Mouse (Mus musculus): ENCODE measurements around the gene Trex1. TPM values are rescaled to one million over a fixed set of nuclear protein-coding genes. Genes with fewer than 3 reads are reported as not detected.
A peak's percentile ranks its signal among the peaks of the same experiment; 100 is the strongest.

Trex1 gene
- polyA plus RNA-seq, 1 experiment from 2014 or later, result 14.5 TPM

- Histone ChIP-seq H3K4me1 (ENCODE audit: control insufficient read depth, insufficient read depth, low read length) (peaks cover 44% of the 10 kb centered on the region), H3K4me3 (ENCODE audit: low read length) (peak overlapping the region; percentile 73), H3K36me3 (ENCODE audit: control insufficient read depth, insufficient read depth) (no peaks in the 10 kb centered on the region), H3K9me3 (replicated peaks; ENCODE audit: control insufficient read depth, low read length) (no peaks in the 10 kb centered on the region), H3K4me2 (ENCODE audit: low read depth, low read length) (peak overlapping the region; percentile 81), H3K9ac (ENCODE audit: low read length) (peak overlapping the region; percentile 89), H3K27ac (ENCODE audit: low read length) (peak overlapping the region; percentile 97), H3K27me3 (ENCODE audit: control insufficient read depth, insufficient read depth, low read length) (no peaks in the 10 kb centered on the region)
- 17% methylated on average over 11 of the region's 11 CpGs for WGBS
- no peak for ATAC-seq (replicated peaks; ENCODE audit: extremely low read depth, insufficient read depth, low FRiP score)
Measured at GRCm38 (mm10) chr9:109093786-109094552, 34.4 kb upstream of the Trex1 start.

DNA sequence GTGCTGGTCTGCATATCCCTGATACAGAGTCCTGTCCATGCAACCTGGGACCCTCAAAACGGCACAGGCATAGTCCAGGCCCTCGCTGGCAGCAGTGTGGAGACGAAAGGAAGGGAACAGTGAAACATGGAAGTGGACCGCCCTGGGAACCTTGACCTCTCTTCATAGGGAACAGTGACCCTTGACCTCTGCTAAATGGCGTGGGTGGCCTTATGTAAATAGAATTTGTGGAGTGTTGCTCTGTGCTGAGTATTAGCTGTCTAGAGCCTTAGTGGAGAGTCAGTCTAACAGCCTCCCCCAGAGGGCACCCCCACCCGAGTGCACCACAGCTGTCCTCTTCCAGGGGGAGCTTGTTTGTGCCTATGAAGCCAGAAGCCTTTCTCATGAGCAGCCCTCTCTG is 33.3 kb upstream of the Trex1 start:
- no peak for ATAC-seq (replicated peaks; ENCODE audit: extremely low read depth, insufficient read depth, low FRiP score)
- H3K27ac ChIP-seq (ENCODE audit: low read length), result peak overlapping the region; percentile 2; the same call in 1 of the 2 replicates

GRCm38 (mm10) chr9:109091802-109092201 is 32.3 kb upstream of the Trex1 start:
- H3K36me3 ChIP-seq (ENCODE audit: control insufficient read depth, insufficient read depth), result no peaks in the 10 kb centered on the region
- 86% methylated on average over 8 of the region's 8 CpGs for WGBS
- no peak overlapping the region for H3K4me3 ChIP-seq (ENCODE audit: low read length)
- ATAC-seq (replicated peaks; ENCODE audit: extremely low read depth, insufficient read depth, low FRiP score), result no peak
- H3K4me1 ChIP-seq (ENCODE audit: control insufficient read depth, insufficient read depth, low read length), result peaks cover 24% of the 10 kb centered on the region
- H3K9ac ChIP-seq (ENCODE audit: low read length), result no peak overlapping the region
- H3K4me2 ChIP-seq (ENCODE audit: low read depth, low read length), result no peak overlapping the region
- no peak overlapping the region for H3K27ac ChIP-seq (ENCODE audit: low read length)
- no peaks in the 10 kb centered on the region for H3K9me3 ChIP-seq (replicated peaks; ENCODE audit: control insufficient read depth, low read length)
- H3K27me3 ChIP-seq (ENCODE audit: control insufficient read depth, insufficient read depth, low read length), result no peaks in the 10 kb centered on the region

More for the DNA sequence above, 33.3 kb upstream of the Trex1 start:
- H3K36me3 ChIP-seq (ENCODE audit: control insufficient read depth, insufficient read depth), result no peaks in the 10 kb centered on the region
- H3K27me3 ChIP-seq (ENCODE audit: control insufficient read depth, insufficient read depth, low read length), result no peaks in the 10 kb centered on the region
- peaks cover 32% of the 10 kb centered on the region for H3K4me1 ChIP-seq (ENCODE audit: control insufficient read depth, insufficient read depth, low read length)
- H3K4me3 ChIP-seq (ENCODE audit: low read length), result no peak overlapping the region
- no peak overlapping the region for H3K4me2 ChIP-seq (ENCODE audit: low read depth, low read length)
- 63% methylated on average over 6 of the region's 6 CpGs for WGBS
- no peaks in the 10 kb centered on the region for H3K9me3 ChIP-seq (replicated peaks; ENCODE audit: control insufficient read depth, low read length)
- H3K9ac ChIP-seq (ENCODE audit: low read length), result no peak overlapping the region

DNA sequence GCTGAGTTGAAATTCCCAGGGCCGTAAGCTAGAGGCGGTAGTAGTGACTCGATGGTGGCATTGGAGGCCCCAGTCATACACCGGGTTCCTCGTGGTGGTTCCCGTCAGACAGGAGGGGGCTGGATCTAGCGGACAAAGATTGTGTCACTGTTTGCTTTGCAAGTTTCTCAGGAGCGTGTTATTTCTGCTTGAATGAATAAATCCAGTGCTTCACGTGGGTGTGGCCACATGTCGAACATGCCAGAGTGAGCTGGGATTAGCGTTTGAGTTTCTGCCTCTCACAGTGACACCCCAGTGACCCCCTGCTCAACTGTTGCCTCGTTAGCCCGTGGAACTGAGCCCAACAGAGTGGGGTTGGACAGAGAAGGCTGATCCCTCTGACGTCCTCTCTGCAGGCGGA is 30.9 kb upstream of the Trex1 start:
- no peak overlapping the region for H3K4me2 ChIP-seq (ENCODE audit: low read depth, low read length)
- no peak overlapping the region for H3K27ac ChIP-seq (ENCODE audit: low read length)
- H3K9me3 ChIP-seq (replicated peaks; ENCODE audit: control insufficient read depth, low read length), result no peaks in the 10 kb centered on the region
- H3K4me3 ChIP-seq (ENCODE audit: low read length), result no peak overlapping the region
- no peak overlapping the region for H3K9ac ChIP-seq (ENCODE audit: low read length)
- ATAC-seq (replicated peaks; ENCODE audit: extremely low read depth, insufficient read depth, low FRiP score), result no peak
- WGBS, result 74% methylated on average over 15 of the region's 15 CpGs
- no peaks in the 10 kb centered on the region for H3K36me3 ChIP-seq (ENCODE audit: control insufficient read depth, insufficient read depth)
- peaks cover 18% of the 10 kb centered on the region for H3K4me1 ChIP-seq (ENCODE audit: control insufficient read depth, insufficient read depth, low read length)
- H3K27me3 ChIP-seq (ENCODE audit: control insufficient read depth, insufficient read depth, low read length), result no peaks in the 10 kb centered on the region

DNA sequence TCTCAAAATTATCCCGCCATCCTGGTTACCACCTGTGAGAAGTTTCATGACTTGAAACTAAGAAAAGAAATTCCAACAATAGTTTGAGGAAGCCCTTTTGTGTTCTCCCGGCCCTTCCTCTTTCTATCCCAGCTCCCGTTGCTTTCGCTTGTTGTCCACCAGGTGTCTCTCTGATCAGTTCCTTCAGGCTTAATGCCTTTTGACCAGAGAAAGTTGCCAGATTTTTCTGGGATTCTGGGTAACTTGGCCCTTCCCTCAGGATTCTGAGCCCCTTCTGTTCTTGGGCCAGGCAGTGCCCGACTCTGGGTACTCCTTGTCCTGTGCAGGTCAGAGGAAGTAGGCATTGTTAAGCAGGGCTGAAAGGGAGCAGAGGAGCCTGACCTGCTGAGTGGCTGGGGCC is 28.5 kb upstream of the Trex1 start:
- Histone ChIP-seq H3K9ac (ENCODE audit: low read length) (peak overlapping the region; percentile 14; the same call in 1 of the 2 replicates), H3K4me2 (ENCODE audit: low read depth, low read length) (no peak overlapping the region)
- no peak for ATAC-seq (replicated peaks; ENCODE audit: extremely low read depth, insufficient read depth, low FRiP score)

GRCm38 (mm10) chr9:109084922-109085321 is 25.4 kb upstream of the Trex1 start:
- Histone ChIP-seq H3K9me3 (replicated peaks; ENCODE audit: control insufficient read depth, low read length) (no peaks in the 10 kb centered on the region), H3K36me3 (ENCODE audit: control insufficient read depth, insufficient read depth) (peaks cover 3% of the 10 kb centered on the region; the same call in 1 of the 2 replicates), H3K27me3 (ENCODE audit: control insufficient read depth, insufficient read depth, low read length) (no peaks in the 10 kb centered on the region), H3K4me2 (ENCODE audit: low read depth, low read length) (no peak overlapping the region), H3K4me3 (ENCODE audit: low read length) (no peak overlapping the region), H3K4me1 (ENCODE audit: control insufficient read depth, insufficient read depth, low read length) (peaks cover 20% of the 10 kb centered on the region), H3K9ac (ENCODE audit: low read length) (no peak overlapping the region), H3K27ac (ENCODE audit: low read length) (no peak overlapping the region)
- 21% methylated on average over 2 of the region's 2 CpGs for whole genome bisulfite sequencing
- no peak for ATAC-seq (replicated peaks; ENCODE audit: extremely low read depth, insufficient read depth, low FRiP score)

More for the DNA sequence above, 28.5 kb upstream of the Trex1 start:
- no peak overlapping the region for H3K4me3 ChIP-seq (ENCODE audit: low read length)
- H3K9me3 ChIP-seq (replicated peaks; ENCODE audit: control insufficient read depth, low read length), result no peaks in the 10 kb centered on the region
- H3K27ac ChIP-seq (ENCODE audit: low read length), result no peak overlapping the region
- no peaks in the 10 kb centered on the region for H3K36me3 ChIP-seq (ENCODE audit: control insufficient read depth, insufficient read depth)
- 14% methylated on average over 5 of the region's 5 CpGs for WGBS
- H3K27me3 ChIP-seq (ENCODE audit: control insufficient read depth, insufficient read depth, low read length), result no peaks in the 10 kb centered on the region
- H3K4me1 ChIP-seq (ENCODE audit: control insufficient read depth, insufficient read depth, low read length), result peaks cover 6% of the 10 kb centered on the region

DNA sequence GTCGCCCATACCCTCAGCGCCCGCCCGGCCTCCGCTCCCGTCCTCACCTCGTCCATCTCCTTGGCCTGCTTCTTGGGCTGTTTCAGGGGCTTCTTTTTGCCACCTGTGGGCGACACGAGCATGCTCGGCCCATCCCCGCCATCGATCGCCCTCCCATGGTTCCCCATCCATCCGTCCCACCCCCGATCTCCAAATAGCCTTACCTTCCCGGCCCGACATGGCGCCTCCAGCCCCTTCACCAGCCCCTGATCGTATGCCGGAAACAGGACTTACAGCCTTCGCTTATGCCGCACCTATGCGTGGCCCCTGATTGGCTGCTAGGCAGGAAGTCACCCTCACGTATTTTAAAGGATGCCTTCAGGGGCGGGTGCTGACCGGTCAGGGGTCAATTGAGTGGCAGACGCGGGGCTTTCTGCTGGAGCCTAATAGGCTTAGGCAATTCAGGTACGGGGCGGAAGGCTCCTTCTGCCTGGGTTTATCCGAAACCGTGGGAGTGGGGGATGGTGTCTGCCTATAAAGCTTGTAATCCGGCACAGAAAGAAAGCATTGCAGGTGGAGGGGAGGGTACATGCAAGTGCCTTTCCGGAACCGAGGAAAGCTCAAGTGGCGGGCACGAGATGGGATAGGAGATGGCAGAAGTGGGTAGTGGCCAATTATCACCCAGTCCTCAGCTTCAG is 22.7 kb upstream of the Trex1 start, which contains the start of the genes Ccdc51 and Tma7:
TSS of gene Ccdc51 (plus strand) at position 370 of the 677 bp plus-strand sequence.
TSS of gene Tma7 (minus strand) at position 464 of the 677 bp plus-strand sequence.
- under 1% methylated on average over 37 of the region's 37 CpGs for WGBS
- H3K9ac ChIP-seq (ENCODE audit: low read length), result peak within 1 kb of the TSS; percentile 87
- ATAC-seq (replicated peaks; ENCODE audit: extremely low read depth, insufficient read depth, low FRiP score), result peak; percentile 97

DNA sequence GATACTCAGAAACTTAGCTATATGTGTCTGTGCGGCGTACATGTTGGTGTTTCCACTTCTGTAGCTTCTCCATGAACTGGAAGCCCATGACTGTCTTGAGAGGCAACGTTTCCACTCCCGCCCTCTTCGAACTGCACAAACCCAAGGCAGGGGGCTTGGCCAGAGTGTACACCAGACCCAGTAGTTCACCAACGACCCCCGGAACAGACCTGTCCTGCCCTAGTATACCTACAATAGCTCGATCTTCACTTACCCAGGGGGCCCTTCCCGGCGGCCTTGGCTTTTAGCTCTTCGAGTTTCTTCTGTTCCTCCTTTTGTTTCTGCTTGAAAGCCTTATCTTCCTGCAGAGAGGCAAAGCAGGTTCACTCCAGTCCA is 22.2 kb upstream of the Trex1 start:
- Histone ChIP-seq H3K4me2 (ENCODE audit: low read depth, low read length) (peak overlapping the region; percentile 83), H3K9ac (ENCODE audit: low read length) (peak overlapping the region; percentile 87), H3K27ac (ENCODE audit: low read length) (peak overlapping the region; percentile 73), H3K9me3 (replicated peaks; ENCODE audit: control insufficient read depth, low read length) (no peaks in the 10 kb centered on the region), H3K36me3 (ENCODE audit: control insufficient read depth, insufficient read depth) (peaks cover 15% of the 10 kb centered on the region; the same call in 1 of the 2 replicates), H3K27me3 (ENCODE audit: control insufficient read depth, insufficient read depth, low read length) (no peaks in the 10 kb centered on the region), H3K4me3 (ENCODE audit: low read length) (peak overlapping the region; percentile 93), H3K4me1 (ENCODE audit: control insufficient read depth, insufficient read depth, low read length) (peaks cover 20% of the 10 kb centered on the region)
- ATAC-seq (replicated peaks; ENCODE audit: extremely low read depth, insufficient read depth, low FRiP score), result peak; percentile 28; the same call in 1 of the 2 replicates
- 3% methylated on average over 11 of the region's 11 CpGs for WGBS

More for the DNA sequence above, 22.7 kb upstream of the Trex1 start, which contains the start of the genes Ccdc51 and Tma7:
- no peaks in the 10 kb centered on the region for H3K27me3 ChIP-seq (ENCODE audit: control insufficient read depth, insufficient read depth, low read length)
- peaks cover 15% of the 10 kb centered on the region; the same call in 1 of the 2 replicates for H3K36me3 ChIP-seq (ENCODE audit: control insufficient read depth, insufficient read depth)
- no peaks in the 10 kb centered on the region for H3K9me3 ChIP-seq (replicated peaks; ENCODE audit: control insufficient read depth, low read length)
- peak within 1 kb of the TSS; percentile 73 for H3K27ac ChIP-seq (ENCODE audit: low read length)
- H3K4me3 ChIP-seq (ENCODE audit: low read length), result peak within 1 kb of the TSS; percentile 93
- peaks cover 20% of the 10 kb centered on the region for H3K4me1 ChIP-seq (ENCODE audit: control insufficient read depth, insufficient read depth, low read length)
- H3K4me2 ChIP-seq (ENCODE audit: low read depth, low read length), result peak within 1 kb of the TSS; percentile 83

DNA sequence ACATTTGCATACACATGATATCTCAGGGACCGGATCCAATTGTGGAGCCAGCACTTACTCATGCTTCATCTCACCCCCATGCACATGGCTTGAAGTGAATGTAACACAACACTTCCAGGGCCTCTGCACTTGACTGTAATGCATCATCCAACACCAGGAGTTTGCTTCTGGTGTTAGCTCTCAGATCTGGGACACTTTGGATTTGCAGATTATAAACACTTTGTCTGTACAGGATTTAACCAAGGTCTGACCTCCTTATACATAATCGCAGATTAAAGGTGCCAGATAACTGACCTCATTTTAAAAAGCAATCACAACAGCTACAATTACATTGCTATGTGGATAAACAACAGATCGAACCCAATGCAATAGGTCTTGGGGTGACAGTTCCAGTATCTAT is 21.0 kb upstream of the Trex1 start:
- Histone ChIP-seq H3K4me3 (ENCODE audit: low read length) (no peak overlapping the region), H3K4me1 (ENCODE audit: control insufficient read depth, insufficient read depth, low read length) (peaks cover 20% of the 10 kb centered on the region), H3K27ac (ENCODE audit: low read length) (no peak overlapping the region), H3K36me3 (ENCODE audit: control insufficient read depth, insufficient read depth) (peaks cover 15% of the 10 kb centered on the region; the same call in 1 of the 2 replicates), H3K4me2 (ENCODE audit: low read depth, low read length) (no peak overlapping the region), H3K27me3 (ENCODE audit: control insufficient read depth, insufficient read depth, low read length) (no peaks in the 10 kb centered on the region), H3K9ac (ENCODE audit: low read length) (no peak overlapping the region), H3K9me3 (replicated peaks; ENCODE audit: control insufficient read depth, low read length) (no peaks in the 10 kb centered on the region)
- 80% methylated on average over 3 of the region's 3 CpGs for WGBS
- no peak for ATAC-seq (replicated peaks; ENCODE audit: extremely low read depth, insufficient read depth, low FRiP score)
